Mouse (Mus musculus): Measurements from ENCODE around the gene Crtac1.

Crtac1 gene

DNA sequence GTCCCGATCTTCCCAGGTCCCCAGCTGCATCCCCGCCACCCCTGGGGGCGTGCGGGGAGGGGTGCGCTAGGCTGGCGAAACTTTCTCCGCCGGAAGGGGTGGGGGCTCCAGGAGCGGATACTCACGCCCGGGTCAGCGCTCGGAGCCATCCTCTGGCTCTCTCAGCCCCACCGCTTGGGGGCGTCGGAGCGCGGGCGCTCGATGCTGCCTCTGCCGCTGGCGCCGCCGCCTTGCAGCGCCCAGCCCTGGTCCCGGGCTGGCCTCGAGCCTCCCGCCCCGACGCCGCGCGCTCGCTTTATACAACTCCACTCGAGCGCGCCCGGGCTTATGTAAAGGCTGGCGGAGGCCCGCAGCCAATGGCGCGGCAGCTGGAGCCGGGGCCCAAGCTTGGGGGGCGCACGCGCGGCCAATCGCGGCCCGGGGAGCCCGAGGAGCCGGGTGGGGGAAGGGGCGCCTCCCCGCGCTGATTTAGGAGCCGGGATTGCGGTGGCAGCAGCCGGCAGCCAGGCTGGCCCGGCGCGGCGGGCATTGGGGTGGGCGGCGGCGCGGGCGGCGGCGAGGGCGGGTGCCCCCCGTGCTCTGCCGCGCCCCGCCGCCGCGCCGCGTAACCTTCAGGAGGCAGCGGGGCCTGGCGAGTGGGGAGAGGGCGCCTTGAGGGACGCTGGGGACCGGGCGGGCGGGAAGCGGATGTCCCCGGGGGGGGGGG, at the start of gene Crtac1:
Gene Crtac1, minus strand, starts transcription at position 299 of the 706 bp plus-strand sequence.
- peak; percentile 95 for DNase-seq

DNA sequence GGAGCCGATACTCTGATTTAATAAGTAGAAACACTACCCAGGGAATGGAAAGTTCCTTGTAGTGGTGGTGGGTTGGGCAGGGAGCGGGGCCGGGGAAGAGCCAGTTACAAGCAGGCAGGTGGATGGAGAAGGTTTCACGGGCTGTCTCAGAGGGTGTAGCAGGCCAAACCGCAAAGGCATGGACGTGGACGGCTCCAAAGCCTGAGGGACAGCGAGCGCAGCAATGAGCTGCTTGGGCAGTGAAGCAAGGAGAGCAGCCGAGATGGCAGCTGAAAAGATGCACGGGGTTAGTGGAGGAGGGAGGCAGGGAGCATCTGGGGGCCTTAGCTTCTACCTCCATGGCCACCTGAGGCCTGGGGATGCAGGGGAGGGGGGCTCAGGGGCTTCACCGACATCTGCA, 46.7 kb upstream of the Crtac1 start:
- DNase-seq = peak; percentile 43

DNA sequence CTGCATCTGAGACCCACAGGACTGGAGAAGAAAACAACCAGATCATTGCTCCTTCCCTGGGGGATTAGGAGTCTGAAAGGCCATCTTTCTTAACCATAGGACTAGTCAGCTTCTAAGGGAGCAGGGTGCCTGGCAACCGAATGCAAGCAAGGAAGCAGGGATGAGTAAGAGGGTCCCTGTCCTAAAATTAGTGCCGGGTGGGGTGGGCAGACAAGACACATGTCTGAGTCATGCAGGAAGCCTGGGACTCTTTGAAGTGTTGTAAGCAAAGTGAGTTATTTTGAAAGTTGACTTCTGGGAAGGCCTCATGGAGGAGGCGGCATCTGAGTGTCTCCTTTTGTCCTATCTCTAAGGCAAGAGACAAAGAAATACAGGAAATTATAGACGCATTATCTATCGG, 46.2 kb upstream of the Crtac1 start:
- no peak for DNase-seq

DNA sequence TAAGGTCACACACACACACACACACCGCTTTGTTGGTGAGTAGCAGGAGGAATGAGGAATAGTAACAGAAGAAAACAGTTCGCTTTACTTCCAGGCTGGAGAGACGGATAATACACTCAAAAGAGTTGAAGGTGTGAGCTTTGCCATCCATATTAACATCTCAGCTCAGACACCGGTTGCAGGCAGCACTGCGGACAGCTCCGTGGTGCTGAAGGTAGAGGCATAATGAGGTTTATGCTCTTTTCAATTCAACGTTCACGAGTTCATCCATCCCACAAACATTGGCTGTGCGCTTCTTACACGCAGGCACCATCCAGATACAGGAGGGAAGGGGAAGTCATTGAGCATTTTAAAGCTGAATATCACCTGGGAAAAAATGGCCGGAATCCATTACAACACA, 41.2 kb upstream of the Crtac1 start:
- peak; percentile 22 for DNase-seq

DNA sequence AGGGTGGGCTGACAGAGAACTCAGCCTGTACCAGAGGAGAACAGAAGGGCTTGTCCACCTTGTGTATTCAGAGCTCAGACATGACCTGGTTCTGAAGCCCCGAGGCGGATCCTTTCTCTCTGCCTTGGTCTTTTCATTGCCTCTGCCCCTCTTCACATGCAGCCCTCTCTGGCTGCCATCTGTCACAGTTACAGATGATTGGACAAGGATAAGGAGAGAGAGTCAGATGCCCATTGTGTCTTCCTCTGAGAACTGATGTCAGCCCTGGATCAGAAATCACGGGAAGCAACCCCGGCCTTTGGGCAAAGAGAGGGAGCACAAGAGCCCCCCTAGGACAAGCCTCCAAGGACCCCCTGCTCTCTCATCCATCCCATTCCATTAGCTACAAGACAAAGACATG, 40.0 kb upstream of the Crtac1 start:
- DNase-seq = peak; percentile 85

DNA sequence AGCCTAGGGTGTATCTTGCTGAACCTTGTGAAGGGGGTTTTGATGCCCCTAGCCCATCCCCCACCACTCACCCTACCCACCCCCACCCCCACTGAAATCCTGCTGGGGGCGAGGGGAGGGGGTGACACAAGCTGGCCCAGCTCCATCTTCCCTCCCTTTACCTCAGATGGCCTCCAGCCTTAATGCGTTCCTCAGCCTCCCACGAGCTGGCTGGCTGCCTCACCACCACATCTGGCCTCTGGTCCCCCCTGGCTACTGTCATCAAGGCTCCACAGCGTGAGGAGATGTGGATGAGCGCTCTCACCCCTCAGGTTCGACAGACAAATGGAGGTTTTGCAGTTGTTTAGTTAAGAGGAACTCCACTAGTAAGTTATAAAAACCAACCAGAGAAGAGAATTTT, 30.3 kb upstream of the Crtac1 start:
- DNase-seq = peak; percentile 44

DNA sequence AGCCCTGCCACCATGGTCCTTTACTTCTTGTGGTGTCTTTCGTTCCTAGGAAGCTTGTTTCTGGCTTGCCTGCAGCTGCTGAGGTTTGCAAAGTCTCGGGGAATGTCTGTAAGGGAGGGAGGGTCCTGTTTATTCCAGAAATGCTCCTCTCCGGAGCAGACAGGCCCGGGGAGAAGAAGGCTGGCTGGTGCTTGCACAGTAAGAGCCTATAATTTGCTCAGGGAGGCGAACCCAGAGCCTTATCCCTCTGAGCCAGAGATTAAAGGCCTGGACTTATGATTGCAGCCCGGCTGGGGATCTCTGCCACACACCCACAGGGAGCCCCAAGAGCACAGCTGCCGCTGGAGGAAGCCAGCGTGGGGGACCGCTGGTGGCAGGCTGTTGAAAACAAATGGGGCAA, 29.8 kb upstream of the Crtac1 start:
- peak; percentile 48 for DNase-seq

DNA sequence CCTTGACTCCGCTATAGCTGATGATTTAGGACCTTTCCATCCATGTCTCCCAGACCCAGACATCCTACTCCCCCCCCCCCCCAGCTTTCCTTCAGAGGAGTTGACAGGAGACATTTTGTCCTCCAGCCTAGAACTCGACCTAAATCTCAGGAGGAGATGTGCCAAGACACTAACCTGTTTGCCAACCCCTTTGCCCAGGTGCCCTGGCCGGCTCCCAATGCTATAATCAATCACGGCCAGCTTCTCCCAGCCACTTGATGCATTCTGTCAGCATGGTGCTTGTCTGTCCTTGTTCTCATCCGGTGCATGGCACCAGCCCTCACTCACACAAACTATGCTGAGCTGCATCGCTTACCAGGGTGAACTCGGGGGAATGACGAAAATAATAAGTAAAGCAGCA, 27.9 kb upstream of the Crtac1 start:
- no peak for DNase-seq

DNA sequence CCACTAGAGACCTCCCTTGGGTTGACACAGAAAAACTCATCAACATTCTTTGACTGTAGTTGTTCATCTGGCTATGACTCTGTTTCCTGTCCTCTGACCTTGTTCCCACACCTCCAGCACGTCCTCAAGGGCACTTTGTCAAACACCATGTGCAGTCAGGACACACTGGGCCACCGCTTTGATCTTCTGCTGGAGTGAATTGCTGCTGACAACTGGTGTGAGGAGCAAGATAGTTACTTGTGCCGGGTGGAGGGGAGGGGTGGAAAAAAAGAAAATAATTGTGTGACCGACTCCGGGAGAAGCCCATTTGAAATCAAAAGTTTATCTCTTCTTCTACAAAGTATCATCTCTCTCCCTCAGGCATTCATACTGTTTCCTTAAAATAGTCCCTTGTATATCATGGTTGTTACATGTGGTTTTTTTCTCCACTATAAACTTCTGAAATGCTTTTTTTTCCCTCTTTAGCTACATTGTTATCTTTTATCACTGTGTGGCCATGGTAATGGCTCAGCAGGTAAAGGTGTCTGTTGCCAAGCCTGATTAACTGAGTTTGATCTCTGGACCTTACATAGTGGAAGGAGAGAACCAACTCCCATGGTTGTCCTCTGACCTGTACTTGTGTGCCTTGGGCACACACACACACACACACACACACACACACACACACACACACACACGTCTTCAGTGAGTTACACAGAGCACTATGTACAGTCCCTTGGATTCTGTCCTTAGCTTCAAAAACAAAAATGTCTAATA, 23.1 kb upstream of the Crtac1 start:
- no peak for DNase-seq

DNA sequence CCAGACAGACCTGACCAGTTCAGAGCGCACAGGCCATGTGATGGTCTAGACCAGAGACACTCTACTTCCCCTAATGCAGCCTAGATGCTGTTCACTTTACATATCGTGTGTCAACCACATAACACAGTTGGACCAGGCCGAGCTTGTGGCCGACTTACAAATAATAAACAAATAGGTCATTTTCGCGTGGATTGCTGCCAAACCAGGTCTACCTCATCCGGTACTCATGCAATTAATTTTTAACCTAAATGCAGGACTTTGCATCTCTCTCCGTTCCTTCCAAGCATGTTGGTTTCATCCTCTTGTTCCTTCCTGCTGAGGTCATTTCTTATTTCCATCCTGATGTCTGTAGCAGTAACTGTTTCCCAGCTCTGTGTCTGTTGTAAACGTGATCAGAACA, 22.4 kb upstream of the Crtac1 start:
- no peak for DNase-seq

DNA sequence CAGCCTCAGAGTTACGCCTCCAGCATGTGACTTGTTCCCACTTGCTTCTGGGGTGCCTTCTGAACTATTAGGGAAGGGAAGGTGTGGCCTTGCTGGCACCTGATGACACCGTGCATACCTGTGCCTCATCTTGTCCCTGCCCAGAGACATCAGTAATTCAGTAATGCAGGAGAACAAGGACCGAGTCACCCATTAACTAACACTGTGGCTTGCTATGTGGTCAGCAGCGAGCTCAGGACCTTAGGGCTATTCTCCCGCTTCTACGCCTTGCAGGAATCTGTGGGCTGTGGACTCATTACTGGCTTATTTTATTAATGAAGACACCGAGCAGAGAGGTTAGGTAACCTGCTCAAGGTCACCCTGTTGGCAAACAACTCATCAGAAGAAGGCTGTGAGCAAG, 21.0 kb upstream of the Crtac1 start:
- no peak for DNase-seq

DNA sequence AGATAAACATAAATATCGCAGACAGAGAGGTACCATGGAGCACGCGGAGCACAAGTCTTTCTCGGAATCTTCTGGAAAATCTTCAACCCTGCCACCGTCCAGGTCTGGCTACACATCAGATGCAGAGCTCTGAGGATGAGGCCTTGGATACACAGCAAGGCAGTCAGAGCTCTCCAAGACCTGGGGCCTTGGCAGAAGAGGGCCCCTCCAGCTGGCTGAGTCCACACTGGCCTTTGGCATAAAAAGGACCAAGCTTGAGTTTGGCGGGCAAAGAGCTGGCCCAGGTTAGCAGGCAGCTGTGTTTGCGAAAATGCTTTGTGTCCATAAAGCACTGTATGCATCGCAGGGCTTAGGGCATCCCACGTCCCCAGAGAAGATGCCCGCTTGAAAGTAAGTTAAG, 17.0 kb upstream of the Crtac1 start:
- no peak for DNase-seq

DNA sequence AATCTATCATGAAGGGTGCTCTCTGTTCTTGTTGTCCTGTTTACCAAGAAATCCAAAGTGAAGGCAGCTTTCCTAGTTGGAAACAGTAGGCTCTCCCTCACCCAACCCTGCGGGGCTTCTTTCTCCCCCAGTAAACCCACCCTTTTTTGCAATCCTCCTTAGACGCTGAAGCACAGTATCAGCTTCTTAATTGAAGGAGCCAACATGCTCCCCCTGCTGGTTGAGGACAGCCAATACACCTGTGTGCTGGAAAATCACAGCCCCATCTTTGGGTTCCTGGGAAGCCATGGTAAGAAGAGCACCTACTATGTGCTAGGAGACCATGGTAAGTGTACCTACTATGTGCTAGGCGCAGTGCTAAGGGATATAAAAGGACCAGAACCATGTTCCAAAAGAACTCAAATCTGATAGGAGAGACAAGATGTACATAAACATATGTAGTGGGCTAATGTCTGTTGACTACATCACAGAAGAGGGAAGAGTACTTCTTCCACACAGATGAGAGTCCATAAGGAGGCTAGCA, 12.4 kb upstream of the Crtac1 start:
- DNase-seq = peak; percentile 80

DNA sequence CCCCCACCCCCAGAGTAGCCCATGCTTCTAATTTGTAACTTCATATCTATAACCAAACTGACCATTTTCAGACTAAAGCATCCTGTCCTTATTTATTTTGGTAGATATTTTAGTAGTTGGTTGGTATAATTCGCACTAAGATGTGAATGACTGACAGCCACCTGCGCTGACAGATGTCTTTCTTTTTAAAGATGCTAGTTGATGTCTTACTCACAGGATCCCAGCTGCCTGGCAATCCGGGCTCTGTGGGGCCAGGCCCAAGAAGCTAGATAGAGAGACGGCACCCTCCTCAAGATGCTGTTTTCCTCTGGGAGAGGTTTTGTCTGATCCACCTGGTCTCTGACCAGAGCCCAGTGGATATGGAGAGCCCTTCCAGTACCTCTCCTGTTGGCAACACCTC, 11.7 kb upstream of the Crtac1 start:
- DNase-seq = no peak

DNA sequence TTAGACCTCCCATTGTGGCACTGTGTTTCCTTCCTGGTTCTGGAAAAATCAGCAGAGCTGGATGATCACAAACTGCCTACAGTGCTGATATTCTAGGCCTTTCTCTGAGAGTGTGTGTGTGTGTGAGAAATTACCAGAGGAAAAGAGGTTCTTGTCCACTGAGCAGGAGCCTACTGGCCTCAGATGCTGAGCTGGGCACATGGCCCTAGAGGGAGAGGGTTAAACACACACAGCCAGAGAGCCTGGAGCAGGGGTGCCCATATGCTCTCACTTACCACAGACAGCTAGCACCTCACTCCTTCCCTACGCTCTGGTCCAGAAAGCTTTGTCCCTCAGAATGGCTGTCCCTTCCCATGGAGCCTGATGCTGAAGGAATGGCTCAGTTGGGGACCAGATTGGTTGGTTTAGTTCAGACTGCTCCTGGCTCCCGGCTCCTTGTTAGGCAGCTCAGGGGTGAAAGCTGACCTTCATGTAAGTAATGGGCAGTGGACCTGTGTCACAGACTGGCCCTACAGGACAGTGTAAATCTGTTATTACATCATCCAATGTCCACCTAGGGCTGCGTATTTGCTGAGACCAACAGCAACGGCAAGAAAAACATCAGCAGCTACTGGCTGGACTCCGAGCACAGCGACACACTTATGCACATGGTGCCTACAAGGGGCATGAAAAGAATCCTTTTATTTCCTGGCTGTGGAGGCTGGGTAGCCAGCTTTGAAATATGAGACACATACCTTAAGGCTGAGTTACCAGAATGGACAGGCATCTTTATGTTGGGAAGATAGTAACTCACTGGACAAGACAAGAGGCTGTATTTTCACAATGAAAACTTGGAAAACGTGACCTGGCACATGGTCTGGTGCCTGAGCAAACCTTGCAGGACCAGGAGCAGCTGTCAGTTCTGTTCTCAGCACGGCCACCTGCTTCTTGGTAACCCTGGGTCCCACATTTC, 10.9 kb upstream of the Crtac1 start:
- no peak for DNase-seq

DNA sequence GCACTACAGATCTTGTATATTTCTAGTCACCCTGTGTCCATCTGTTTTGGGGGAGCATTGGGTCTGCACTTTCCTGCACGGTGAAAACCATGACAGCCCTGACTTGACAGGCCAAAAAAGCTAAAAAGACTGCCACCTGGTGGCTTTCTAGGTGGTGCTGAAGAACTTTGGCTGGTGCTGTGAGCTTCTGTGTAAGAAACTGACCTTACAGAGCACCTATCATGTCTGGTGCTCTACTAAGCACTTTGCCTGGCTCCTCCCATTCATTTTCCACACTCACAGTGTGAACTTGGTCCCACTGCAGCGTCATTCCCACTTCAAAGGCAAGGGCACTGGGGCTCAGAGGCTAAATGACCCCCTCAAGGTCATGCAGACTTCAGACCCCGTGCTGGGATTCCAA, 8.5 kb upstream of the Crtac1 start:
- peak; percentile 48 for DNase-seq

DNA sequence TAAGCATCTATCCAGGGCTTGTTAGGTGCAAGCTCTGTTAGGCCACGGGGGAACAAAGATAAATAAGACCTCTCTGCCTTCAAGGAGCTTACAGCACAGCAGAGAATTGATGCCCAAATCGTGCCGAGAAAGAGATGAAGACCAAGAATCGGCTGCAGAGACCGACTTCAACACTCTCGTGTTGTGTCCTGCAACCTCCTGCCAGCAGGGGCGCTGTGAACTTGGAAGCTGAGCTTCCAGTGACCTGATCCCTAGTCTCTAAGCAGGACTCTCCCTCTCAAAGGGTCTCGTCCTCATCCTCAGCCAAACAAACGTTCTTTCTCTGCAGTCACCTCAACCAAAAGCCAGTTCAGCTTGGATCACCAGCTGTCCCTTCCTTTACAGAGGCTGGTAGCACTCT, 7.8 kb upstream of the Crtac1 start:
- peak; percentile 32 for DNase-seq

DNA sequence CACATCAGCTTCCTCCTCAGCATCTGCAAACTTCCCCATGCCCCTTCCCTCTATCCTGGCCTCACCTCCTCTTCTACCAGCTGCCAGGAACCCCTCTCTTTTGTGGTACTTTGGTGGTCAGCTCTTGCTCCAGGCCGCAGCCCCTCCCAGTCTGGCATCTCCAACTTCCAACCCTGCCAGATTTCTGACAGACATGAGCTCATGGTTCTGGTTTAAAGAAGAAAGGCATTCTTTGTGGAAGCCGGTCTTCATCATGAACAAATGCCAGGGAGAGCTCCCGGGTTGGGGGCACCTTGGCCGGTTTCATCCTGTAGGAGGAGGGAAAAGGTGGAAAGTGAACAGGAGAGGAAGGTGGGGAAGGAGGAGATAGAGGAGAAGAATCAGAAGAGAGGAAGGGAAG, 4.0 kb upstream of the Crtac1 start:
- no peak for DNase-seq

DNA sequence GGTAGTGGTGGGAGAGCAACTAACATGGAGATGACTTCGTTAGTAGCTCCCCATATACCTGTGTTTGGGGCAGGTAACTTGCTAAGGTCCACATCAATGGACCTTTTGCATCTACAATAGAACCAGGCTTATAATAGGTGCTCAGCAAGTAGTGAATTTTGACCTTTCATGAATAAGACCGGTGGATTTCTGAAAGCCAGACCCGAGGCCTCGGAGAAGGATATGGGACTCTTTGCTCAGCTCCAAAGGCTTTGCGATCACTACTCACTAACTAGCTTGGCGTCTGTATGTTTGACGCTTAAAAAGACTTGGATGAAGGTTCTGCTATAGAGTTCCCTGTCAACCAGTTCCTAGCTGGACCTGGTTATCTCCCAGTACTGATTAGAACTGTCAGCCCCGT, 1.2 kb upstream of the Crtac1 start:
- no peak for DNase-seq

DNA sequence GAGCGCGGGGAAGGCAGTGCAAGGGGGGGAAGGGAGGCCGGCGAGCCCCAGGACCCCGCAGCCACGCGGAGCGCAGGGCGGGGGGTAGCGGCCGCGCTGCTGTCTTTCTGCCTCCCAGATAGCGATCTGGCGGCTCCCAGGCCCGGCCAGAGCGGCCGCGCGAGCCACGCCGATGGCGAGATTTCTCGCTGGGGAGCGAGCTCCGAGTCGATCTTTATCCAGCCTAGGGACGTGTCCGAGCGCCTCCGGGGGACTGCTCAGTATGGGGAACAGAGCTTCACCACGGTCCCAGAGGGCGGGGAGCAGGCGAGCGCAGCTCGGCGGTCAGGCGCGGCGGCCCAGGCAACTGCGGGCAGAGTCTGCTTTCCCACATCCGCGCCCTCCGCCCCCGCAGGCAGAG, 608 bp upstream of the Crtac1 start:
- DNase-seq = peak; percentile 72

DNA sequence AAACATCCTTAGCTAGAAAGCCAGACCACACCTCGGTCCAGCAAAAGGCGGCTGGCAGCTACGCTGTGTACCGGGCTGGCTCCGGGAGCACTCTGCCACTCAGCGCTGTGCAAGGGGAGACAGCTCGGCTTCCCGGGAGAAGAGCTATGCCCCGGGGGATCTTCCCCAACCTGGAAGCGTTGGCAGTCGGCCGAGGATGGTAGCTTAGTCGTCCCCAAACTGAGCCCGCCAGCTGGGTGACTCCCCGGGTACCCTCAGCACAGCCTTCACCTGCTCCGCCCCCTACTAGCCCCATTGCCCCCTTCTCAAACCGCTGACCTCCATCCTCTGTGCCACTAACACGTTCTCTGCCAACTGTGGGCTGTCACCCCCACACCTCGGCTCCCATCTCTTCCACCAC, 602 bp downstream of the Crtac1 start:
- DNase-seq = peak; percentile 56

DNA sequence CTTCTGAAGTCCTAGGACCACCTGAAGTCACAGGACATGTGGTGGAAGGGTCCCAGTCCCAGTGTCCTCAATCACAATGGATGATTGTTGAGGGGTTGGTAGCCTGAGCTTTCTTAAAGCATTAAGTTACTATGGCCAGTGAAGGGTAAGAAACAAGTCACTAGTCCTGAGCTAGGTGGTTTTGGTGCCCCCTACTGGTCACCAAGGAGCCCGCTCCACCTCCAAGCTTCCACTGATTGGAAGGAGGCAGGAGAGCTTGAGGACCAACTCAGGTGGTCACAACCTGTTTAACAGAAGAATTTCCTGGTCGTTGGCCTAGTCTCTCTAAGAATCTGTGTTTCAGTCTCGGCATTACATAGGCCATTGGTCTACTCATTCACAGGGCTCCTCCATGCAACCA, 2.2 kb downstream of the Crtac1 start:
- peak; percentile 79 for DNase-seq

DNA sequence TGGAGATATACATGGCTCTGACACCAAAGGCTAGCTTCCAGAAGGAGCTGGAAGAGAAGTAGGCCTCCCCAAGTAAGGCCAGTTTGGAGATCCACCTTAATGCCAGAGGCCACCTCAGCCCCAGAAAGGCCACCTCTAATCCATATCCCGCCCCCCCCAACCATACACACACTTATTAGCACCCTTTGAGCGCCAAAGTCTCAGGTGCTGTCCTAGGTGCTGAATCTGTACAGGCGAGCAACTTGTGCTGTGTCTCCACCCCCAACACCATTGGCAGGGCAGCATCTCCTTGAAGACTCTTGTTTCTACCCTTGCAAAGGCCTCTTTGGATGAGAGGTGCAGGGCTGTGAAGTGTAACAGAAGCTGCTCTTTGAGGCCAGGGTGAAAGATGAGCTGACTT, 6.4 kb downstream of the Crtac1 start:
- peak; percentile 61 for DNase-seq

Measured in retina, postnatal 1 day (tissue).